Mouse (Mus musculus): ENCODE data around the gene Srpk1.
A peak's percentile ranks its signal among the peaks of the same experiment; 100 is the strongest.
"Not testable (repeated sequence)": the region's sequence is repeated elsewhere in the genome, so short reads cannot be mapped to it uniquely, and the experiment has no call there.

Gene Srpk1

GRCm38 (mm10) chr17:28556635-28557396 is 65.7 kb downstream of the Srpk1 start:
- DNase-seq (ENCODE audit: low spot score in 2 of 2), result no peak

DNA sequence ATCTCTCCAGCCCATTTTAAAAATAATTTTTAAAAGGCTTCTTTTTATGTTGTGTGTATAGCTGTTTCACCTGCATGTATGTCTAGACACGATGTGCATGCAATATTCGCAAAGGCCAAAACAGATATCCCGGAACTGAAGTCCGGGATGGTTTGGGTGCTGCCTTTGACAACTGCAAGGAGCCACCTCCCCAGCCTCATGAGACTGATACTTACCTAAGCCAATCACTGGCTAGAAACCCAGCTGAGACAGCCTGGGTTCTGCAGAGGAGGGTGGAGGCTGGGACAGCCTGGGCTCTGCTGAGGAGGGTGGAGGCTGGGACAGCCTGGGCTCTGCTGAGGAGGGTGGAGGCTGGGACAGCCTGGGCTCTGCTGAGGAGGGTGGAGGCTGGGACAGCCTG is 68.5 kb downstream of the Srpk1 start:
- DNase-seq (ENCODE audit: low spot score in 2 of 2), result not testable (repeated sequence)

DNA sequence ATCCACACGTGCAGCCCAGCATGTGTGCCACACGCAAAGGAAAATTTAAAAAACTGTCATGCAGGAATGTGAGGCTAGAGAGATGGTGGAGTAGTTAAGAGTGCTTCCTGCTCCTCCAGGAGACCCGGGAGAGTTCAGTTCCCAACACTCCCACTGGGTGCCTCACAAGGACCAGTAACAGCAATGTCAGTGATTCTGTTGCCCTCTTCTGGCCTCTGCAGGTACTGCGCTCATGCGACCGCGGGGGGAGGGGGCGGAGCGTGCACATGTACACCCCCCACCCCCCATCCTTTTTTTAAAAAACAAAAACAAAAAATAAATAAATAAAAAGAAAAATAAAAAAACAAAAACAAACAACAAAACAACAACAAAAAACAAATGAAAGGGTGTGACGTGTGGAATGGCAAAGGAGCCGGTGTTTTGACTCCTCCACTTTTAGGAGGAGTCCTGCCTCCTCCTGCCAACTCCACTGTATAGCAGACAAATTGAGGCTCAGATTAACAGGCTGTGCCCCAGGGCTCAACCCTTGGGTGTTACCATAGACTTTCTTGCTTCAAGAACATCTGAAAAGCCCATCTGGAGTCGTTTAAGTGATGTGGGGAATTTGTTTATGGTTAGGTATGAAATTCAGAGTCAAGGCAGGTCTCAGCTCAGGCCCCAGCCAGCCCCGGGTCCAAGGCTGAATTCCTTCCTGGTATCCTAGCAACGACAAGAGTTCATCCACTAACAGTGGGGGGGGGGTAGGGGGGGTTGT is 69.3 kb downstream of the Srpk1 start:
- peak; percentile 42 to 58 for DNase-seq (ENCODE audit: low spot score in 2 of 2)

- no peak for DNase-seq (ENCODE audit: low spot score in 2 of 2)
Observed at GRCm38 (mm10) chr17:28549111-28549510, 73.4 kb downstream of the Srpk1 start, which contains the start of gene Clpsl2. Clpsl2 (plus strand) TSS chr17:28549411.

DNA sequence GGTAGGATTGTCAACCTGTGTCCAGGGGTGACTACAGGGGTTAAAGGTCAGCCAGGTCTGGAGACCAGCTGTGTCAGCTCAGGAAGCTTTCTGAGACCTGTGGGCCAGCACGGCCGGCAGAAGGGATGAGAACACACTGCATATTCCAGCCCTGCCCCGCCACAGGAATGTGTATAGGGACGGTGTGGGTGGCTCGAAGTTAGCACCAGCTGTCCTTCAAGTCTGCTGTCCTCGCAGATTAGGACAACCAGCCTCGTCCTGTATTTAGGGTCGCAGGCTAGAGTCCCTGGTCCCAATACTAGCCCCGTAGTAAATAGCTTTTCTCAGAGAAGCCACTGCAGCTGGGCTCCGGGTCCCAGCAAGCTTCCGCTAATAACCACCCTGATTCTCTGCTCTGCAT is 74.0 kb downstream of the Srpk1 start:
- DNase-seq (ENCODE audit: low spot score in 2 of 2), result no peak

- DNase-seq (ENCODE audit: low spot score in 2 of 2), result no peak
Observed at GRCm38 (mm10) chr17:28546925-28547324, 75.6 kb downstream of the Srpk1 start.

DNA sequence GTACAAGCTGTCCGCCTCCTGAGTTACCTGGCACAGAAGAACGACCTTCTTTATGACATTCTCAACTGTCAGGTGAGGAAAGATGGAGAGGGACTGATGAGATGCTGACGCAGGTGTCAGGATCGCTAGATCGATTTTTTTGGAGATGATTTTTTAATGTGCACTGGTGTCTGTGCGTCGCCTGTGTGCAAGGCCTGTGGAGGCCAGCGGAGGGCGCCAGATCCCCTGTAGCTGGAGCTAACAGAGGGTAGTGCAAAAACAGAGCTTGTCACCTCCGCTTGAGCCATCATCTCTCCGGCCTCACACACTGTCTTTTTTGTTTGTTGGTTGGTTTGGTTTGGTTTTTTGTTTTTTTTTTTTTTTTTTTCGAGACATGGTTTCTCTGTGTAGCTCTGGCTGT is 84.6 kb downstream of the Srpk1 start:
- DNase-seq (ENCODE audit: low spot score in 2 of 2), result no peak
